Mouse (Mus musculus): ENCODE measurements around the gene Zcchc2.

Zcchc2 gene

GRCm38 (mm10) chr1:106054978-106055377, 64.8 kb downstream of the Zcchc2 start:
- Histone ChIP-seq H3K9me3 (ENCODE audit: low read length) (no peaks in the 10 kb centered on the region), H3K27me3 (ENCODE audit: insufficient read depth, low read length) (no peaks in the 10 kb centered on the region), H3K4me1 (replicated peaks; ENCODE audit: low read depth, low read length) (peaks cover 3% of the 10 kb centered on the region; the same call in 1 of the 2 replicates), H3K4me3 (replicated peaks; ENCODE audit: low read length) (no peak overlapping the region), H3K36me3 (ENCODE audit: insufficient read depth, low read length) (no peaks in the 10 kb centered on the region)
- TF ChIP-seq POU5F1 (IDR thresholded peaks at IDR 0.05; ENCODE audit: borderline replicate concordance, low read length) (no peak), NANOG (IDR thresholded peaks at IDR 0.05; ENCODE audit: borderline replicate concordance, low read length) (no peak), CTCF (conservative IDR thresholded peaks at IDR 0.05; ENCODE audit: low read length) (no peak)

- no peaks in the 10 kb centered on the region for H3K9me3 ChIP-seq (ENCODE audit: low read length)
- H3K4me3 ChIP-seq (replicated peaks; ENCODE audit: low read length): no peak overlapping the region
- H3K36me3 ChIP-seq (ENCODE audit: insufficient read depth, low read length): no peaks in the 10 kb centered on the region
- no peaks in the 10 kb centered on the region for H3K27me3 ChIP-seq (ENCODE audit: insufficient read depth, low read length)
- TF ChIP-seq NANOG (IDR thresholded peaks at IDR 0.05; ENCODE audit: borderline replicate concordance, low read length) (no peak), CTCF (conservative IDR thresholded peaks at IDR 0.05; ENCODE audit: low read length) (no peak), POU5F1 (IDR thresholded peaks at IDR 0.05; ENCODE audit: borderline replicate concordance, low read length) (no peak)
- peaks cover 3% of the 10 kb centered on the region; the same call in 1 of the 2 replicates for H3K4me1 ChIP-seq (replicated peaks; ENCODE audit: low read depth, low read length)
Observed at GRCm38 (mm10) chr1:106058355-106058754, 68.1 kb downstream of the Zcchc2 start.

GRCm38 (mm10) chr1:106059516-106060277, 69.5 kb downstream of the Zcchc2 start:
- H3K9me3 ChIP-seq (ENCODE audit: low read length): no peaks in the 10 kb centered on the region
- H3K27me3 ChIP-seq (ENCODE audit: insufficient read depth, low read length): no peaks in the 10 kb centered on the region
- TF ChIP-seq POU5F1 (IDR thresholded peaks at IDR 0.05; ENCODE audit: borderline replicate concordance, low read length) (no peak), NANOG (IDR thresholded peaks at IDR 0.05; ENCODE audit: borderline replicate concordance, low read length) (no peak), CTCF (conservative IDR thresholded peaks at IDR 0.05; ENCODE audit: low read length) (no peak)
- no peaks in the 10 kb centered on the region for H3K36me3 ChIP-seq (ENCODE audit: insufficient read depth, low read length)
- H3K4me1 ChIP-seq (replicated peaks; ENCODE audit: low read depth, low read length): peaks cover 3% of the 10 kb centered on the region; the same call in 1 of the 2 replicates
- no peak overlapping the region for H3K4me3 ChIP-seq (replicated peaks; ENCODE audit: low read length)

- Histone ChIP-seq H3K9me3 (ENCODE audit: low read length) (no peaks in the 10 kb centered on the region), H3K4me3 (replicated peaks; ENCODE audit: low read length) (no peak overlapping the region), H3K36me3 (ENCODE audit: insufficient read depth, low read length) (no peaks in the 10 kb centered on the region), H3K4me1 (replicated peaks; ENCODE audit: low read depth, low read length) (peaks cover 3% of the 10 kb centered on the region; the same call in 1 of the 2 replicates), H3K27me3 (ENCODE audit: insufficient read depth, low read length) (no peaks in the 10 kb centered on the region)
- TF ChIP-seq POU5F1 (IDR thresholded peaks at IDR 0.05; ENCODE audit: borderline replicate concordance, low read length) (no peak), NANOG (IDR thresholded peaks at IDR 0.05; ENCODE audit: borderline replicate concordance, low read length) (no peak), CTCF (conservative IDR thresholded peaks at IDR 0.05; ENCODE audit: low read length) (no peak)
Observed at GRCm38 (mm10) chr1:106061185-106061910, 71.1 kb downstream of the Zcchc2 start.

- Histone ChIP-seq H3K36me3 (ENCODE audit: insufficient read depth, low read length) (no peaks in the 10 kb centered on the region), H3K9me3 (ENCODE audit: low read length) (no peaks in the 10 kb centered on the region), H3K4me1 (replicated peaks; ENCODE audit: low read depth, low read length) (peaks cover 3% of the 10 kb centered on the region; the same call in 1 of the 2 replicates), H3K4me3 (replicated peaks; ENCODE audit: low read length) (no peak overlapping the region), H3K27me3 (ENCODE audit: insufficient read depth, low read length) (no peaks in the 10 kb centered on the region)
- no peak for TF ChIP-seq POU5F1 (IDR thresholded peaks at IDR 0.05; ENCODE audit: borderline replicate concordance, low read length)
- TF ChIP-seq CTCF (conservative IDR thresholded peaks at IDR 0.05; ENCODE audit: low read length): no peak
- no peak for TF ChIP-seq NANOG (IDR thresholded peaks at IDR 0.05; ENCODE audit: borderline replicate concordance, low read length)
Observed at GRCm38 (mm10) chr1:106062891-106063590, 72.8 kb downstream of the Zcchc2 start.

- peaks cover 3% of the 10 kb centered on the region; the same call in 1 of the 2 replicates for H3K4me1 ChIP-seq (replicated peaks; ENCODE audit: low read depth, low read length)
- no peak overlapping the region for H3K4me3 ChIP-seq (replicated peaks; ENCODE audit: low read length)
- H3K9me3 ChIP-seq (ENCODE audit: low read length): no peaks in the 10 kb centered on the region
- no peaks in the 10 kb centered on the region for H3K36me3 ChIP-seq (ENCODE audit: insufficient read depth, low read length)
- no peaks in the 10 kb centered on the region for H3K27me3 ChIP-seq (ENCODE audit: insufficient read depth, low read length)
- TF ChIP-seq NANOG (IDR thresholded peaks at IDR 0.05; ENCODE audit: borderline replicate concordance, low read length) (no peak), POU5F1 (IDR thresholded peaks at IDR 0.05; ENCODE audit: borderline replicate concordance, low read length) (no peak), CTCF (conservative IDR thresholded peaks at IDR 0.05; ENCODE audit: low read length) (no peak)
Observed at GRCm38 (mm10) chr1:106063591-106064170, 73.5 kb downstream of the Zcchc2 start.

- no peak for TF ChIP-seq CTCF (conservative IDR thresholded peaks at IDR 0.05; ENCODE audit: low read length)
- TF ChIP-seq POU5F1 (IDR thresholded peaks at IDR 0.05; ENCODE audit: borderline replicate concordance, low read length): no peak
- no peak for TF ChIP-seq NANOG (IDR thresholded peaks at IDR 0.05; ENCODE audit: borderline replicate concordance, low read length)
- Histone ChIP-seq H3K27me3 (ENCODE audit: insufficient read depth, low read length) (no peaks in the 10 kb centered on the region), H3K36me3 (ENCODE audit: insufficient read depth, low read length) (no peaks in the 10 kb centered on the region), H3K9me3 (ENCODE audit: low read length) (no peaks in the 10 kb centered on the region), H3K4me1 (replicated peaks; ENCODE audit: low read depth, low read length) (no peaks in the 10 kb centered on the region), H3K4me3 (replicated peaks; ENCODE audit: low read length) (no peak overlapping the region)
Observed at GRCm38 (mm10) chr1:106064291-106064690, 74.1 kb downstream of the Zcchc2 start.

- H3K36me3 ChIP-seq (ENCODE audit: insufficient read depth, low read length): no peaks in the 10 kb centered on the region
- H3K27me3 ChIP-seq (ENCODE audit: insufficient read depth, low read length): no peaks in the 10 kb centered on the region
- no peak overlapping the region for H3K4me3 ChIP-seq (replicated peaks; ENCODE audit: low read length)
- TF ChIP-seq NANOG (IDR thresholded peaks at IDR 0.05; ENCODE audit: borderline replicate concordance, low read length) (no peak), CTCF (conservative IDR thresholded peaks at IDR 0.05; ENCODE audit: low read length) (no peak), POU5F1 (IDR thresholded peaks at IDR 0.05; ENCODE audit: borderline replicate concordance, low read length) (no peak)
- H3K9me3 ChIP-seq (ENCODE audit: low read length): no peaks in the 10 kb centered on the region
- no peaks in the 10 kb centered on the region for H3K4me1 ChIP-seq (replicated peaks; ENCODE audit: low read depth, low read length)
Observed at GRCm38 (mm10) chr1:106064711-106065110, 74.5 kb downstream of the Zcchc2 start.
